Mouse (Mus musculus): ENCODE measurements around the gene Spint5.

- TF ChIP-seq CTCF (conservative IDR thresholded peaks at IDR 0.05 in 1 of 2, IDR thresholded peaks at IDR 0.05 in 1 of 2; ENCODE audit: low read depth in 2 of 2, low read length in 2 of 2) (no peak), ZKSCAN1 (IDR thresholded peaks at IDR 0.05; ENCODE audit: borderline replicate concordance, low read depth, low read length) (no peak), EP300 (IDR thresholded peaks at IDR 0.05; ENCODE audit: low read length) (no peak), TCF12 (IDR thresholded peaks at IDR 0.05; ENCODE audit: low read depth, low read length) (no peak), NELFE (IDR thresholded peaks at IDR 0.05; ENCODE audit: low read depth, low read length) (no peak), NRF1 (IDR thresholded peaks at IDR 0.05; ENCODE audit: low read depth, low read length) (no peak), USF1 (IDR thresholded peaks at IDR 0.05; ENCODE audit: low read depth, low read length) (no peak), UBTF (IDR thresholded peaks at IDR 0.05; ENCODE audit: low read depth, low read length) (no peak), KAT2A (IDR thresholded peaks at IDR 0.05; ENCODE audit: insufficient replicate concordance, low read length) (no peak)
Measured at GRCm38 (mm10) chr2:164731719-164732118, 16.6 kb downstream of the Spint5 start.
